Mouse (Mus musculus) forebrain, postnatal 0 days (tissue): ENCODE data around the gene Tjp2. TPM values are rescaled to one million over a fixed set of nuclear protein-coding genes. Genes with fewer than 3 reads are reported as not detected.
A peak's percentile ranks its signal among the peaks of the same experiment; 100 is the strongest.

Experiments
- ATAC-seq: fragments of 200-750 bp; cut with Nextera tagmentation; 2 replicates; pipeline ENCODE4 v1.8.0; 2017; ENCODE audit warnings: mild to moderate bottlenecking, moderate library complexity
- DNase-seq: peaks from one replicate; pipeline ENCODE4 v3.0.0-alpha.2; 2015
- H3K27ac ChIP-seq: fragments of 300-500 bp; sonication (generic); 2 replicates; pipeline ENCODE4 v1.5.1; 2014; ENCODE audit warnings: low read depth, mild to moderate bottlenecking, antibody characterized with exemption, low read length, moderate library complexity, mixed read lengths
- H3K27me3 ChIP-seq: fragments of 300-500 bp; sonication (generic); 2 replicates; pipeline ENCODE4 v1.6.1; 2014; ENCODE audit warnings: mild to moderate bottlenecking, low read length, mixed read lengths; ENCODE audit not compliant: insufficient read depth
- H3K36me3 ChIP-seq: fragments of 300-500 bp; sonication (generic); 2 replicates; pipeline ENCODE4 v1.6.1; 2014; ENCODE audit warnings: mild to moderate bottlenecking, moderate library complexity; ENCODE audit not compliant: insufficient read depth
- H3K4me1 ChIP-seq: fragments of 300-500 bp; sonication (generic); 2 replicates; pipeline ENCODE4 v1.6.1; 2014; ENCODE audit warnings: antibody characterized with exemption; ENCODE audit not compliant: insufficient read depth
- H3K4me2 ChIP-seq: fragments of 300-500 bp; sonication (generic); 2 replicates; pipeline ENCODE4 v1.6.1; 2014; ENCODE audit warnings: low read depth, mild to moderate bottlenecking, moderate library complexity
- H3K4me3 ChIP-seq: fragments of 300-500 bp; sonication (generic); 2 replicates; pipeline ENCODE4 v1.5.1; 2014; ENCODE audit warnings: low read depth, low read length, mixed read lengths
- H3K9ac ChIP-seq: fragments of 300-500 bp; sonication (generic); 2 replicates; pipeline ENCODE4 v1.6.1; 2014; ENCODE audit warnings: mild to moderate bottlenecking
- H3K9me3 ChIP-seq: fragments of 300-500 bp; sonication (generic); 2 replicates; pipeline ENCODE4 v1.6.1; 2016; ENCODE audit warnings: low read length
- CTCF ChIP-seq: sonication (generic); IDR thresholded peaks from 2 replicates; pipeline ENCODE4 v1.5.1; 2016; ENCODE audit warnings: antibody characterized with exemption, control low read depth, low read depth
- WGBS: fragments of 180-500 bp; shearing (Covaris S2); extraction: QIAGEN DNeasy Blood & Tissue Kit; methylation state at CpG from one replicate; pipeline ENCODE4 v1.1.7; 2014; 5-methylcytosine and 5-hydroxymethylcytosine counted together
- polyA plus RNA-seq: library from polyadenylated mRNA; unstranded; fragments of >200 nt; fragmentation: Nextera tagmentation; extraction: Ambion mirVana; gene quantifications from 2 replicates; pipeline ENCODE4 v1.2.1, GENCODE M21; 2015
- total RNA-seq: library from RNA; depleted of rRNA; stranded (reverse); fragments of >200 nt; gene quantifications from 2 replicates; pipeline ENCODE4 v1.2.3, GENCODE M21; 2014

Gene Tjp2
- total and polyA plus RNA-seq, 2 experiments from 2014 or later, result 8.8 to 15.5 TPM

DNA sequence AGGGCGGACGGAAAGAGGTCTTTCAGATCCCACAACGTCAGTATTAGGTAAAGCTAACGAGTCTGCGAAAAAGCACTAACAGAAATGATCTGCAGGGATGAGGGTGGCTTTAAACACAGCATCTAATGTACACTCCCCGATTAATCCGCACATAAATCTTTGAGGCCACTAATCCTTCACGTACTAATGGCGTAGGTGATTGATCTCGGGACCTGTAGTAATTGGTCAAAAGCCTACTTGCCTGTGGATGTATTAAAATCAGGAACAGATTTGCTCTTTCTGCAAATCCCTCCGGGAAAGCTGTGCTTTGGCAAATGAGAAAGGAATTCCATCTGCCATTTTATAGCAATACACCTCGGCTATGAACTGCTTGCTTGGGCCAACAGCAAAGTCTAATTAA lies 24.3 kb downstream of the Tjp2 start:
- 43% methylated on average over 12 of the region's 12 CpGs for WGBS
- H3K4me3 ChIP-seq, result no peak overlapping the region
- DNase-seq (no peak), ATAC-seq (no peak)
- no peak overlapping the region for H3K9ac ChIP-seq
- H3K27me3 ChIP-seq, result no peaks in the 10 kb centered on the region
- H3K4me2 ChIP-seq, result no peak overlapping the region
- no peaks in the 10 kb centered on the region for H3K4me1 ChIP-seq
- no peaks in the 10 kb centered on the region for H3K9me3 ChIP-seq
- H3K27ac ChIP-seq, result no peak overlapping the region
- TF ChIP-seq CTCF, result no peak
- no peaks in the 10 kb centered on the region for H3K36me3 ChIP-seq

GRCm38 (mm10) chr19:24198676-24199303 lies 26.0 kb downstream of the Tjp2 start:
- 73% methylated on average over 11 of the region's 11 CpGs for WGBS
- Histone ChIP-seq H3K27me3 (no peaks in the 10 kb centered on the region), H3K4me1 (no peaks in the 10 kb centered on the region), H3K4me3 (no peak overlapping the region), H3K9me3 (no peaks in the 10 kb centered on the region), H3K9ac (no peak overlapping the region), H3K4me2 (no peak overlapping the region), H3K36me3 (no peaks in the 10 kb centered on the region), H3K27ac (no peak overlapping the region)
- TF ChIP-seq CTCF, result no peak
- no peak for ATAC-seq
- no peak for DNase-seq

DNA sequence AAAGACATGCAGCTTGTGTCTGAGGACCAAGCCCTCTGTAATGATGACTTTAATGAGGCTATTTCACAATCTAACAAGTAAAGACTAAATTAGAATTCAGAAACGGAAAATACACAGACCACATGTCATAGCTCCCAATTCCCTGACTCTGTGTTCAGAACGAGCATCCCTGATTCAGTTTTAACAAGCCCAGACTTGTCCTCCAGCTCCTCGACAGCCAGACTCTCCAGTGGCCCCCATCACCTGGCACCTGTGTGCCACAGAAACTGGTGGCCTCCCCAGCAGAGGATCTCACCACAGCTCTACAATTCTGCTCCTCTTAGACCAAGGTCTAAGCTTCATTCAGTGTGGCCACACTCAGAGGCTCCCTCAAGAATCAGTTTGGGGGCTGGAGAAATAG lies 27.5 kb downstream of the Tjp2 start:
- Histone ChIP-seq H3K4me3 (no peak overlapping the region), H3K36me3 (no peaks in the 10 kb centered on the region), H3K4me2 (no peak overlapping the region), H3K9ac (no peak overlapping the region), H3K9me3 (no peaks in the 10 kb centered on the region), H3K4me1 (no peaks in the 10 kb centered on the region), H3K27me3 (no peaks in the 10 kb centered on the region), H3K27ac (no peak overlapping the region)
- 59% methylated on average over 3 of the region's 3 CpGs for WGBS
- DNase-seq (no peak), ATAC-seq (no peak)
- TF ChIP-seq CTCF, result no peak

- Histone ChIP-seq H3K9me3 (no peaks in the 10 kb centered on the region), H3K27ac (no peak overlapping the region), H3K4me3 (no peak overlapping the region), H3K9ac (no peak overlapping the region), H3K4me1 (no peaks in the 10 kb centered on the region), H3K36me3 (no peaks in the 10 kb centered on the region), H3K4me2 (no peak overlapping the region), H3K27me3 (no peaks in the 10 kb centered on the region)
- TF ChIP-seq CTCF, result no peak
- DNase-seq (no peak), ATAC-seq (no peak)
- 83% methylated on average over 7 of the region's 7 CpGs for WGBS
These were observed 29.6 kb downstream of the Tjp2 start for GRCm38 (mm10) chr19:24195224-24195623.

GRCm38 (mm10) chr19:24194216-24194615 lies 30.6 kb downstream of the Tjp2 start:
- peak; percentile 33; the same call in 1 of the 2 replicates for TF ChIP-seq CTCF
- Histone ChIP-seq H3K9ac (no peak overlapping the region), H3K4me2 (no peak overlapping the region), H3K27me3 (no peaks in the 10 kb centered on the region), H3K4me1 (no peaks in the 10 kb centered on the region), H3K4me3 (no peak overlapping the region), H3K9me3 (no peaks in the 10 kb centered on the region), H3K27ac (no peak overlapping the region), H3K36me3 (no peaks in the 10 kb centered on the region)
- WGBS, result 97% methylated on average over 4 of the region's 4 CpGs
- ATAC-seq (no peak), DNase-seq (no peak)

DNA sequence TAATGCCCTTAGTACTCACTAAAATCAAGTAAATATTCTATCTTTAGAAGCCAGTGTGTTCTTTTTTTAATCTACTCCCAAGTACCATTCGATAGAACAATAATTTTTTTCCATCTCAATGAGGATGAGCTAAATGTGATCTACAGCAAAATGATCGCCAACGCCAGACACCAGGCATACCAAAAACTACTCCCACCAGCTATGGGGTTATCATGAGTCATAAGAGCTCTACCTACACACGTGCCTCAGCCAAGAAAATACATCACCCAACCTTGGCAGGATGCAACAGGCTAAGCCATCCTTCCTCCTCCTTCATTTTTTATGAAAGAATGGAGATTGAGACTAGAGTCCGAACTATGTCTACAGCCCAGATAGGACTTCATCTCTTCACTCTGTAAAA lies 31.9 kb downstream of the Tjp2 start:
- H3K27ac ChIP-seq, result no peak overlapping the region
- H3K4me2 ChIP-seq, result no peak overlapping the region
- ATAC-seq (no peak), DNase-seq (no peak)
- no peaks in the 10 kb centered on the region for H3K36me3 ChIP-seq
- no peaks in the 10 kb centered on the region for H3K4me1 ChIP-seq
- 92% methylated on average over 5 of the region's 5 CpGs for WGBS
- no peaks in the 10 kb centered on the region for H3K9me3 ChIP-seq
- no peaks in the 10 kb centered on the region for H3K27me3 ChIP-seq
- no peak overlapping the region for H3K9ac ChIP-seq
- no peak overlapping the region for H3K4me3 ChIP-seq
- TF ChIP-seq CTCF, result no peak

DNA sequence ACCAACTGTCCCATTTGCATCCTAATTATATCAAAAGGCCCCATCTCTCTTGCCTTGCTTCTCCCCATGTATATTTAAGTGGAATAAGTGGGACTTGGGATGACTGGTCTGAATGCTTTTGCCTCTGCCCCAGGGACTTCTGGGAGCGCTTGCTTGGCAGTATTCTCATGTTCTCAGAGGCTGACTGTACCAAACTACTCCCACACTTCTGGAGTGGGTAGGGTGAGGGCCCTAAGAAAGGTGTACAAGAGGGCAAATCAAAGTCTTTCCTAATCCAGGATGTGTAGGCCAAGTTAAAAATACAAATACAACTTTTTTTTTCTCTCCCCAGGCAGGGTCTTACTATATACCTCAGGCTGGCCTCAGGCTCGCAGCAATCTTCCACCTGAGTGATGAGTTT lies 37.0 kb downstream of the Tjp2 start:
- no peak for TF ChIP-seq CTCF
- H3K4me2 ChIP-seq, result no peak overlapping the region
- no peaks in the 10 kb centered on the region for H3K27me3 ChIP-seq
- no peaks in the 10 kb centered on the region for H3K36me3 ChIP-seq
- 84% methylated on average over 2 of the region's 2 CpGs for WGBS
- H3K4me3 ChIP-seq, result no peak overlapping the region
- no peak overlapping the region for H3K9ac ChIP-seq
- H3K27ac ChIP-seq, result no peak overlapping the region
- ATAC-seq (no peak), DNase-seq (no peak)
- no peaks in the 10 kb centered on the region for H3K4me1 ChIP-seq
- no peaks in the 10 kb centered on the region for H3K9me3 ChIP-seq
